Mouse (Mus musculus): ENCODE results near the gene Abcb9. TPM values are rescaled to one million over a fixed set of nuclear protein-coding genes. Genes with fewer than 3 reads are reported as not detected.

The Abcb9 gene
- total RNA-seq, 2 experiments from 2014 or later: 9.9 to 13.4 TPM

GRCm38 (mm10) chr5:124093852-124094604 lies 1.6 kb downstream of the Abcb9 start:
- DNase-seq: no peak

GRCm38 (mm10) chr5:124093120-124093794 lies 2.3 kb downstream of the Abcb9 start:
- peak; percentile 86 for DNase-seq

GRCm38 (mm10) chr5:124091951-124092406 lies 3.6 kb downstream of the Abcb9 start:
- no peak for DNase-seq

GRCm38 (mm10) chr5:124089868-124090267 lies 5.7 kb downstream of the Abcb9 start:
- DNase-seq: no peak

DNA sequence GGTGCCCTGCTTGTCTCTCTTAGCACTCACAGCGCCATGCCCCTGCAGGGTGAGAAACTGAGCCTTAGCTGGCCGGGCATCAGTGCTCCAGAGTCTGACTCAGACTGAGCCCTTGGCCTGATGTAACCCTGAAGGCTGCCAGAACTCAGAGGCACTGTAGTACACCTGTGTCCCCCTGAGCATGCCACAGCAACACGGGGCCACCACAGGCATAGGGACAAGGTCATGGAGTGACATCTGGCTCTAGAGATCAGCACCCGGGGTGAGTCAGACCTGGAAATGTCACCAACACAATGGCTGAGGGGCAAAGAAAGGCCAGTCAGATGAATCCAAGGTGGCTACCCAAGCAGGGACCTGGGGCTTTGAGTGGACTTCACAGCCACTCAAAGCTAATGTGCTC lies 8.7 kb downstream of the Abcb9 start:
- DNase-seq: peak; percentile 39

- no peak for DNase-seq
Observed at GRCm38 (mm10) chr5:124085513-124085912, 10.1 kb downstream of the Abcb9 start.

GRCm38 (mm10) chr5:124084588-124085173 lies 10.9 kb downstream of the Abcb9 start:
- DNase-seq: peak; percentile 91

GRCm38 (mm10) chr5:124083850-124084587 lies 11.6 kb downstream of the Abcb9 start:
- DNase-seq: no peak

DNA sequence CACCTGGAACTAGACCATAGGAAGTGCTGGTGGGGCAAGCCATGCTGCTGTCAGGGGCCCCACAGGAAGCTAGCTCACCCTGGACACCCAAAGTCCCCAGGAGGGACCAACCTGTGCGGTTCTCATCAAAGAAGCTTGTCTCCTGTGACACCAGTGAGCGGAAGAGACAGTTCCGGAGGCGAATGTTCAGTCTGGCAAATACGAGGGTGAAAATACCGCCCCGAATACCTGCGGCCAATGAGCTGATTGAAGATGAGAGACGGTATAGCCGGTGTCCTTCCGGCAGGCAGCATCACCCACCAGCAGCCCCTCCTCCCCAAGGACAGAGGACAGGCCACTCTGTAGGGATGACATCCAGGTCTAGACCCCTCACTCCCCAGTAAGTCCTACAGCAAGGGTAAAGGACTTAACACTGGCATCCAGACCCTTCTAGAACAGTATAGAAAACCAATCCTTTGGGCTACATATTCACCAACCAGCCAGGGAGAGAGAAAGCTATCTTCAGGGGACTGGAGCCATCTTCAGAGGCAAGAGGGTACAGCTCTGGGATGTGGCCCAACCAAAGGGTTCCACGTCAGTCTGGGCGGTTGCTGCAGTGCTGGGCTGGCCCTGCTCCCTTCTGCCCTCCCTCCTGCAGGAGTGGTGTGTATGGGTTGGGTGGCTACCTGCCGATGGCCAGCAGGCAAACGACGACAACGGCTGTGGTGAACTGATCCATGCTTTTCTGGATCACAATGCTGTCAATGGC lies 12.5 kb downstream of the Abcb9 start:
- DNase-seq: no peak

DNA sequence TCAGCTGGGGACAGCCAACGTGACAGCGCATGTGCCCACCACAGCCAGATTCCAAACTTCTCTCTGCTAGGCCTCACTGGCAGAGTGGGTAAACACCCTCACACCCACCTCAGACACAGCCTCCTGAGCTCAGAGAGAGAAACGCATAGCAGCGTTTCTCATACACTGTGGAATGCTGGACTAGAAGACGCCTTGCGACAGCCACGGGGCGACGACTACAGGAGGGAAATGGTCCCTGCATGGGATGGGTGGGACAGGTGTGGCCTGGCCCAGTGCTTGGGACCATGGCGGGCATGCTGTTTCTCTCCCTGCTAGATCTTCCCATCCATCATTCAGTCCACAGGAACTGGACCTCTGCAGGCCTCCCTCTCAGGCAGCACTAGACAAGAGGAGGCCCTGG lies 13.2 kb downstream of the Abcb9 start:
- DNase-seq: no peak

- no peak for DNase-seq
Observed at GRCm38 (mm10) chr5:124079880-124080279, 15.7 kb downstream of the Abcb9 start.

DNA sequence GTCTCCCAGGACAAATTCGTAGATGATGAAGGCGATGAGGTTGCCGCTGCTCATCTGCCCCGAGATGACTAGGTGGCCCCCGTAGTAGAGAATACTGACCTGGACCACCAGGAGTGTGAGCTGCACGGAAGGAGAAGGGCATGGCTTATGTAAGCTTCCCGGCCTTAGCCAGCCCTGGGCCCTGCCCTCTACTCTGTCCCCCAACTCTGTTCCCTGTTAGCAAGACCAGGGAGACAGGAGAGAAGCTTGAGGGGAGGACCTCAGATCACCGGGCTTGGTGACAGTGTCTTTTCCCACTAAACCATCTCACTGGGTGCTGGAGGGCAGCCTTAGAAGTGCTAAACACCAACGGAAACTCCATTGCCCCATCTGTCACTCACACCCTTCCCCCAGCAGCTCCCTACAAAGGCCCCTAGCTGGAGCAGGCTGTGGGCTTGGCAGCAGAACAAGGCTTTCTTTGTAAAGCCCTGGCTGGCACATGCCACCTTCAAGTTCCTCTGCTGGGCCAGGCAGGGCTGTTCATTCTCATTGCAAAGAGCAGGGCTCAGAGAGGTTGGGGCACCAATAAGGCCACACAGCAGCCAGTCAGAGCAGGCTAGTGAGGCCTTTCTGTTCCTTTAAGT lies 16.7 kb downstream of the Abcb9 start:
- no peak for DNase-seq

GRCm38 (mm10) chr5:124077856-124078460 lies 17.6 kb downstream of the Abcb9 start:
- DNase-seq: no peak

GRCm38 (mm10) chr5:124077241-124077640 lies 18.4 kb downstream of the Abcb9 start:
- DNase-seq: no peak

DNA sequence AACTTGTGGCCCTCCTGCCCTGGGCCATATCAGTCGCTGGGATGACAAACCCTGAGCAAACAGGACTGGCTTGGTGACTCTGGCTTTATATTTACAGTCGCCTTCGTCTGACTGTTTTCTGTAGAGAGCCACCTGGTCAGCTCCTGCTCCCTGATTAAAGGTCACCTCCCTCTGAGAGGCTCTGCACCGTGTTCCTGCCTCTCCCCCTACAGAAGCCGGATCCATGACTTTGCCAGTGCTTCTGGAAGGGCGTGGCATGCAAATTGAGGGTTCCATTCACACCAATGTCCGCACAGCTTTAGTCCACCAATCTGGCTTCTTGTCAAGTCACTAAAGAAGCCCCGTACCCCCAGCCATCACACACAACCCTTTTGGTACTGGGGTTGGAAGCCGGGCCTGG lies 19.0 kb downstream of the Abcb9 start:
- no peak for DNase-seq

GRCm38 (mm10) chr5:124075716-124076115 lies 19.9 kb downstream of the Abcb9 start:
- no peak for DNase-seq

DNA sequence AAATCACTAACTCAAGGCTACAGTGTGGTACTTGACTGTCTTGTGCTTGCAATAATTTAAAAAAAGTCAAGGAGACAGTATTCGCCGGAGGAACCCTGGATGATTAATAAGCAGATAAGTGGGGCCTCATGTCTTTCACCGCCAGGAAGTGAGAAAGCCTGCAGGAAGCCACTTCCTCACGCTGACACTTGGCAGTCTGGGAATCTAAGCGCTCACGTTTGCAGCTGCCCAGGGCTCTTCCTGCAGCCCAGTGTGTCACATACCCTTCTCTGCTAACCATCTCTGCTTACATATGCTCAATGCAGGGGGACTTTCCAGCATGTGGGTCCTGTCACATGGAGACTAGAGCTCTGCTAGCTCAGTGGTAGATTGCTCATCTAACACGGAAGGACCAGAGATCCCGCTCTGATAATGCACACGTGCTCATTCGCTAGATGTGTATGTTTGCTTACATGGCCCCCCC lies 20.7 kb downstream of the Abcb9 start:
- peak; percentile 49 for DNase-seq

- no peak for DNase-seq
Observed at GRCm38 (mm10) chr5:124073682-124074081, 21.9 kb downstream of the Abcb9 start.

DNA sequence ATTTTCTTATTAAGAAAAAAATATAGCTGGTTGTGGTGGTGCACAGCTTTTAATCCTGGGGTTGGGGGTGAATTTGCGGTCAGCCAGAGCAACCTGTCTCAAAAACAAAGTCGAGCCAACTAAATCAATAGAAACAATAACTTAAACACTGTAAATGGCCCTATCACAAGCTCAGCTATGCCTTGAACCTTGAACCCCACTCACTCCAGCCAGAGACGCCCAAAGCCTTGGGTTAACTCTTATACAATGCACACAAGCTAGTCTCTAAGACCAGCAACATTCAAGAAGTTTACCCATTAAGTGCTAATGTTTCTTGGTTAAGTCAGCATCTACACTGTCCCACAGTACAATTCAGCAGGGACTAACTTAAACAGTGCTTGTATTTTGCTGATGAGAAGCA lies 25.9 kb downstream of the Abcb9 start:
- no peak for DNase-seq

GRCm38 (mm10) chr5:124062037-124062824 lies 33.4 kb downstream of the Abcb9 start:
- DNase-seq: no peak

Data from adrenal gland, postnatal 10 days (tissue).